Mouse (Mus musculus): Measurements from ENCODE around the gene Gm34653. TPM values are rescaled to one million over a fixed set of nuclear protein-coding genes. Genes with fewer than 3 reads are reported as not detected.
"Not testable (repeated sequence)": the region's sequence is repeated elsewhere in the genome, so short reads cannot be mapped to it uniquely, and the experiment has no call there.

Gene Gm34653
- polyA plus RNA-seq, 1 experiment from 2014 or later, result not detected

DNA sequence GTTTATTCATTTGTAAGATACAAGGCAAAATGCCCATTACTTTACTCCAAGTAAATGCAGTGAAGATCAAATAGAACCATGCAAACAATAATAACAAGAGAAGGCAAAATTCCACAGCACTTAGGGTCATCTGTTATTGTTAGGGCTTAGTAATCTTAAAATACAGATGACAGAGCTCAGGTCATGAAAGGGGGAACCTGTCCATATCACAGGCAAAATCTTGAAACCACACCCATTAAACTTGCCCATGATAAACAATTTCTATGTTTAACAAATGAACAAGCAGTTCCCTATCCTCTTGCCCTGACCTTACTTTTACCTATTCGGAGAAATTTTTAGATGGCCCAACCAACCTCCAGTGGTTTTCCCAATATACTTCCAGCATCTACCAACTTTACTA, 23.2 kb upstream of the Gm34653 start:
- Histone ChIP-seq H3K9ac (replicated peaks; ENCODE audit: low read length) (no peak overlapping the region), H3K4me1 (ENCODE audit: control insufficient read depth, insufficient read depth, low read length) (no peaks in the 10 kb centered on the region), H3K27ac (replicated peaks; ENCODE audit: low read depth, low read length) (no peak overlapping the region), H3K4me2 (ENCODE audit: low read length) (no peak overlapping the region), H3K9me3 (ENCODE audit: control insufficient read depth, low read length) (no peaks in the 10 kb centered on the region), H3K4me3 (replicated peaks; ENCODE audit: low read depth, low read length) (no peak overlapping the region), H3K36me3 (ENCODE audit: control insufficient read depth, insufficient read depth, low read length) (peaks cover 67% of the 10 kb centered on the region), H3K27me3 (ENCODE audit: control insufficient read depth, insufficient read depth, low read length) (no peaks in the 10 kb centered on the region)
- DNase-seq (no peak), ATAC-seq (ENCODE audit: low FRiP score, low TSS enrichment) (no peak)
- WGBS, result 98% methylated on average over 1 of the region's 1 CpGs

DNA sequence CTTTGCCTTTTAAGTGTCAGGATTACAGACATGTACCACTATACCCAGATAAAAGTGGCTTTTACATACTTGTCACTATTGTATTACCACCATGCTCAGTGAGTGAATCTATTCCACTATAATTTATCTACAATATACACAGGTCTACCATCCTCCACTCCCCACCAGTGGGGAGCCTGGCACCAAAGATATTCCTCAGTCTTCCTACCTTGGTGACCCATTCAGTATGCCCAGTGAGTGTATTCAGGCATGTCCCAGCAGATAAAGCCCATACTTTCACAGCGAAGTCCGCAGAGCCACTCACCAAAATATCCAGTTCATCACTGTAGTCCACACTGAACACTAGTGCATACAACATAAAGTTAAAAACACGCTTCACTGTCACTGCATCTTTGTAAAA, 22.0 kb upstream of the Gm34653 start:
- H3K4me1 ChIP-seq (ENCODE audit: control insufficient read depth, insufficient read depth, low read length), result no peaks in the 10 kb centered on the region
- 94% methylated on average over 3 of the region's 3 CpGs for WGBS
- no peak overlapping the region for H3K27ac ChIP-seq (replicated peaks; ENCODE audit: low read depth, low read length)
- no peaks in the 10 kb centered on the region for H3K27me3 ChIP-seq (ENCODE audit: control insufficient read depth, insufficient read depth, low read length)
- DNase-seq (no peak), ATAC-seq (ENCODE audit: low FRiP score, low TSS enrichment) (no peak)
- peaks cover 71% of the 10 kb centered on the region for H3K36me3 ChIP-seq (ENCODE audit: control insufficient read depth, insufficient read depth, low read length)
- H3K9me3 ChIP-seq (ENCODE audit: control insufficient read depth, low read length), result no peaks in the 10 kb centered on the region
- no peak overlapping the region for H3K4me2 ChIP-seq (ENCODE audit: low read length)
- no peak overlapping the region for H3K9ac ChIP-seq (replicated peaks; ENCODE audit: low read length)
- no peak overlapping the region for H3K4me3 ChIP-seq (replicated peaks; ENCODE audit: low read depth, low read length)

GRCm38 (mm10) chr2:34812706-34813105, 20.1 kb upstream of the Gm34653 start:
- H3K4me3 ChIP-seq (replicated peaks; ENCODE audit: low read depth, low read length), result no peak overlapping the region
- no peaks in the 10 kb centered on the region for H3K4me1 ChIP-seq (ENCODE audit: control insufficient read depth, insufficient read depth, low read length)
- 93% methylated on average over 7 of the region's 7 CpGs for WGBS
- H3K9me3 ChIP-seq (ENCODE audit: control insufficient read depth, low read length), result no peaks in the 10 kb centered on the region
- no peaks in the 10 kb centered on the region for H3K27me3 ChIP-seq (ENCODE audit: control insufficient read depth, insufficient read depth, low read length)
- H3K9ac ChIP-seq (replicated peaks; ENCODE audit: low read length), result no peak overlapping the region
- H3K4me2 ChIP-seq (ENCODE audit: low read length), result no peak overlapping the region
- H3K27ac ChIP-seq (replicated peaks; ENCODE audit: low read depth, low read length), result no peak overlapping the region
- H3K36me3 ChIP-seq (ENCODE audit: control insufficient read depth, insufficient read depth, low read length), result peaks cover 62% of the 10 kb centered on the region
- ATAC-seq (ENCODE audit: low FRiP score, low TSS enrichment) (no peak), DNase-seq (no peak)

DNA sequence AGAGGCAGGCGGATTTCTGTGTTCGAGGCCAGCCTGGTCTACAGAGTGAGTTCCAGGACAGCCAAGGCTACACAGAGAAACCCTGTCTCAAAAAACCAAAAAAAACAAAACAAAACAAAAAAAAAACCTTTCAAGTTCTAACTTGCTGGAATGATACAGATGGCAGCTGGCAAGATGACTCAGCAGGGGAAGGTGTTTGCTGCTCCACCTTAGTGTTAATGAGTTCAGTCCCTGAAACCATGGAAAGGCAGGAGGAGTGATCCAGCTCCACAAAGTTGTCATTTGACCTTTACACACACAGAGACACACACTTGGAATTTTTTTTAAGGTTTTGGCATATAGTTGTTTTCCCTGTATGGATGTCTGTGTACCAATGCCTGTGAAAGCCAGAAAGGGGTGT, 16.9 kb upstream of the Gm34653 start:
- not testable (repeated sequence) for H3K27me3 ChIP-seq (ENCODE audit: control insufficient read depth, insufficient read depth, low read length); H3K4me2 ChIP-seq (ENCODE audit: low read length); H3K9me3 ChIP-seq (ENCODE audit: control insufficient read depth, low read length); H3K4me1 ChIP-seq (ENCODE audit: control insufficient read depth, insufficient read depth, low read length); ATAC-seq (ENCODE audit: low FRiP score, low TSS enrichment); DNase-seq; H3K9ac ChIP-seq (replicated peaks; ENCODE audit: low read length); H3K27ac ChIP-seq (replicated peaks; ENCODE audit: low read depth, low read length); H3K4me3 ChIP-seq (replicated peaks; ENCODE audit: low read depth, low read length)
- 92% methylated on average over 2 of the region's 2 CpGs for WGBS
- peaks cover 51% of the 10 kb centered on the region for H3K36me3 ChIP-seq (ENCODE audit: control insufficient read depth, insufficient read depth, low read length)

DNA sequence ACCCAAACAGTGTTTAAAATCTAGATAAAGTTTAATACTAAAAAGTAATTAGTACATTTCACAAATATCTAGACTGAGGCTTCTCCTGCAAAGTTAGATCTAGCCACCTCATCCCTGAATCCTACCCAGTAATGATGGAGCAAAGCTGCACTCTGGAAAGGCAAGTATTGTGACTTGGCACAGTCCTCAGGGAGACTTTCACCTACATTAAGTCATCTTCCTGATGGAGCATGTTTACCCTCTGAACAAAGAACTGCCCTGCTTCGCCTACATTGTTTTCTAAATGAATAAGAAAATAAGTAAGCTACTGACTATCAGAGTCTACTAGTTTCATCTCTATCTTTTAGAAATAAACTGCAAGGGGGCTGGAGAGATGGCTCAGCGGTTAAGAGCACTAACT, 14.3 kb upstream of the Gm34653 start:
- Histone ChIP-seq H3K4me1 (ENCODE audit: control insufficient read depth, insufficient read depth, low read length) (no peaks in the 10 kb centered on the region), H3K4me3 (replicated peaks; ENCODE audit: low read depth, low read length) (no peak overlapping the region), H3K36me3 (ENCODE audit: control insufficient read depth, insufficient read depth, low read length) (peaks cover 39% of the 10 kb centered on the region), H3K4me2 (ENCODE audit: low read length) (no peak overlapping the region), H3K9me3 (ENCODE audit: control insufficient read depth, low read length) (no peaks in the 10 kb centered on the region), H3K27me3 (ENCODE audit: control insufficient read depth, insufficient read depth, low read length) (no peaks in the 10 kb centered on the region), H3K9ac (replicated peaks; ENCODE audit: low read length) (no peak overlapping the region), H3K27ac (replicated peaks; ENCODE audit: low read depth, low read length) (no peak overlapping the region)
- ATAC-seq (ENCODE audit: low FRiP score, low TSS enrichment) (no peak), DNase-seq (no peak)
- WGBS, result 94% methylated on average over 2 of the region's 2 CpGs

DNA sequence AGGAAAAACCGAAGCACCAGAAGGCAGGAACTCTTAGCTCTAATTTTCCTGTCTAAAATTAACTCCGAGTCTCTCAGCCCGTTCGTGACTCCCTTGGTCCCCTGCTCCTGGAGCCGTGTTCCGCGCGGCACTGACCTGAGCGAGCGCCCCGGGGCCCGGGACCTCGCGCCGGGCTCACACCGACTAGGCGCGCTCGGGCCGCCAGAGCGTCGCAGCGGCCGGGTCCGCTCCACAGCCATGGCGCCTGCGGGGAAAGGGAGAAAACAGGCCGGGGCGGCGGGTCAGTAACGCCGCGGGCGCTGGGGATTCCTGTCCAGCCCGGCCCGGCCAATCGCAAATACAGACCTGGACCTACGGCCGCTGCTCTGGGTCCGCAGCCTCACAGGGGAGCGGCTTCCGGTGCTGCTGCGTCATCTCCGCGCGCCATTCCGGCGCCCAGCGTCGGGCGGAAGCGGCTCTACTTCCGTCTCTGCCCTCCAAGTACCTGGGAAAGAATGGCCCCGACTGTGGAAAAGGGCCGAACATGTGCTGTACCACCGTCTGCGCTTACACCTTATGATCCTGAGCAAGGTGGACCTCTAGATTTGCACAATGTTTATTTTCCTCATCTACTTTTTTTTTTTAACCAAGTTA, 6.9 kb upstream of the Gm34653 start, which contains the start of gene Fbxw2:
Gene Fbxw2 (minus strand): TSS at position 485 of the 633 bp plus-strand sequence.
- peak within 1 kb of the TSS; percentile 88 for H3K27ac ChIP-seq (replicated peaks; ENCODE audit: low read depth, low read length)
- peak within 1 kb of the TSS; percentile 95 for H3K9ac ChIP-seq (replicated peaks; ENCODE audit: low read length)
- H3K4me2 ChIP-seq (ENCODE audit: low read length), result peak within 1 kb of the TSS; percentile 70
- H3K36me3 ChIP-seq (ENCODE audit: control insufficient read depth, insufficient read depth, low read length), result peaks cover 13% of the 10 kb centered on the region
- ATAC-seq (ENCODE audit: low FRiP score, low TSS enrichment) (peak; percentile 93; the same call in 1 of the 2 replicates), DNase-seq (peak; percentile 96)
- no peaks in the 10 kb centered on the region for H3K9me3 ChIP-seq (ENCODE audit: control insufficient read depth, low read length)
- H3K4me1 ChIP-seq (ENCODE audit: control insufficient read depth, insufficient read depth, low read length), result peaks cover 11% of the 10 kb centered on the region
- H3K4me3 ChIP-seq (replicated peaks; ENCODE audit: low read depth, low read length), result peak within 1 kb of the TSS; percentile 95
- no peaks in the 10 kb centered on the region for H3K27me3 ChIP-seq (ENCODE audit: control insufficient read depth, insufficient read depth, low read length)
- WGBS, result under 1% methylated on average over 57 of the region's 57 CpGs

DNA sequence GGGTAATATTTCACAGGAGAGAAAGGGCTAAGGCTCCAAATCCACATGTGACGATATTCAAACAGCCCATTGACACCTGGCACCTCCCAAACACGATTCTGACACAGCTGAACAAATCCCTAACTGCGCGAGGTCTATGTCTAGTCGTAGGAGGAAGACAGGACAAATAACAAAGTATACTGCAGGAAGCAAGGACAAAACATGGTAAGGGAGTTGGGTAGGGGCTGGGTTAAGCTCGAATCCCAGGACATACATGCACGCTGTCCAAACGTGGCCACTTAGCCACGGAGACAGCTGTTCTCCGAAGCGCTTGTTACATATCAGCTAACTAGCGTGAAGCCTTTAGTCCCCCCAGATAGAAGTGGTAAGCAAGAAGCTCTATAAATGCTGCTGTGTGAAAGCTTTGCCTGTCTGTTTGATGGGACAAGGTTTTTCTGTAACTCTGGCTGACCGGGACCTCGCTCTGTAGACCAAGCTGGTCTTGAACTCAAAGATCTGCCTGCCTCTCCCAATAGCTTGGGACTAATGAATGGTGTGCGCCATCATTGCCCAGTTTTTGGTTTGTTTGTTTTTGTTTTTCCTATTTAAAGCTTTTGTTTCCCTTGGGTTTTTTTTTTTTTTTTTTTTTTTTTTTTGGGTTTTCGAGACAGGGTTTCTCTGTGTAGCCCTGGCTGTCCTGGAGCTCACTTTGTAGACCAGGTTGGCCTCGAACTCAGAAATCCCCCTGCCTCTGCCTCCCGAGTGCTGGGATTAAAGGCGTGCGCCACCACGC, 6.2 kb upstream of the Gm34653 start:
- peak overlapping the region; percentile 70 for H3K4me2 ChIP-seq (ENCODE audit: low read length)
- H3K4me1 ChIP-seq (ENCODE audit: control insufficient read depth, insufficient read depth, low read length), result peaks cover 11% of the 10 kb centered on the region
- peak overlapping the region; percentile 88 for H3K27ac ChIP-seq (replicated peaks; ENCODE audit: low read depth, low read length)
- H3K9me3 ChIP-seq (ENCODE audit: control insufficient read depth, low read length), result no peaks in the 10 kb centered on the region
- DNase-seq (no peak), ATAC-seq (ENCODE audit: low FRiP score, low TSS enrichment) (peak; percentile 20; the same call in 1 of the 2 replicates)
- peak overlapping the region; percentile 95 for H3K4me3 ChIP-seq (replicated peaks; ENCODE audit: low read depth, low read length)
- peaks cover 8% of the 10 kb centered on the region for H3K36me3 ChIP-seq (ENCODE audit: control insufficient read depth, insufficient read depth, low read length)
- 33% methylated on average over 20 of the region's 21 CpGs for WGBS
- peak overlapping the region; percentile 95 for H3K9ac ChIP-seq (replicated peaks; ENCODE audit: low read length)
- H3K27me3 ChIP-seq (ENCODE audit: control insufficient read depth, insufficient read depth, low read length), result no peaks in the 10 kb centered on the region

GRCm38 (mm10) chr2:34827591-34827990, 5.2 kb upstream of the Gm34653 start:
- Histone ChIP-seq H3K4me2 (ENCODE audit: low read length) (no peak overlapping the region), H3K9ac (replicated peaks; ENCODE audit: low read length) (no peak overlapping the region), H3K4me3 (replicated peaks; ENCODE audit: low read depth, low read length) (no peak overlapping the region), H3K4me1 (ENCODE audit: control insufficient read depth, insufficient read depth, low read length) (peaks cover 11% of the 10 kb centered on the region), H3K9me3 (ENCODE audit: control insufficient read depth, low read length) (no peaks in the 10 kb centered on the region), H3K27me3 (ENCODE audit: control insufficient read depth, insufficient read depth, low read length) (no peaks in the 10 kb centered on the region), H3K36me3 (ENCODE audit: control insufficient read depth, insufficient read depth, low read length) (no peaks in the 10 kb centered on the region; the same call in 1 of the 2 replicates), H3K27ac (replicated peaks; ENCODE audit: low read depth, low read length) (no peak overlapping the region)
- WGBS, result 91% methylated on average over 4 of the region's 4 CpGs
- ATAC-seq (ENCODE audit: low FRiP score, low TSS enrichment) (no peak), DNase-seq (no peak)

DNA sequence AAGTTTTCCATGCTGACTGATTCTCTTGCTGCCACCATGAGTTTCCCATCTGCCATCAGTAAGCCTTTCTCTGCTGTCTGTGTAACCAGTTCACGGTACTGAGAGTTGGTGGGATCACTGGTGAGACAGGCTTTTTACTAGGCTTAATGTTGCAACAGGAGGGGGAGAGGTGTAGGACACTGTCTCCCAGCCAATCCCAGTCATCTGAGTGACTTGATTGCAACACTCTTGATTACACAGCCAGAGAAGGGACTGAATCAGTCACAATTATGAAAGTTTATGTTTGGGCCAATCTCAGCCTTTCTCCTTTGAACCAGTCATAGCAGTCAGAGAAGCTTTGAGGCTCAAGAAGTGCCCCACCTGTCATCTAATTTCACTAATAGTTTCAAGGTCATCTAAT, 4.8 kb upstream of the Gm34653 start:
- DNase-seq (no peak), ATAC-seq (ENCODE audit: low FRiP score, low TSS enrichment) (no peak)
- H3K27ac ChIP-seq (replicated peaks; ENCODE audit: low read depth, low read length), result no peak overlapping the region
- no peak overlapping the region for H3K9ac ChIP-seq (replicated peaks; ENCODE audit: low read length)
- WGBS, result 89% methylated on average over 1 of the region's 1 CpGs
- no peaks in the 10 kb centered on the region for H3K27me3 ChIP-seq (ENCODE audit: control insufficient read depth, insufficient read depth, low read length)
- no peaks in the 10 kb centered on the region for H3K9me3 ChIP-seq (ENCODE audit: control insufficient read depth, low read length)
- H3K4me2 ChIP-seq (ENCODE audit: low read length), result no peak overlapping the region
- no peaks in the 10 kb centered on the region; the same call in 1 of the 2 replicates for H3K36me3 ChIP-seq (ENCODE audit: control insufficient read depth, insufficient read depth, low read length)
- H3K4me1 ChIP-seq (ENCODE audit: control insufficient read depth, insufficient read depth, low read length), result peaks cover 11% of the 10 kb centered on the region
- no peak overlapping the region for H3K4me3 ChIP-seq (replicated peaks; ENCODE audit: low read depth, low read length)
